Mouse (Mus musculus) stomach, postnatal 0 days (tissue): ENCODE measurements at regions not wholly inside any gene's neighbourhood (a gene's known extent, or its start where the extent isn't known, plus 50 kb on each side); places are given as distances from the start of the nearest gene placed in this dataset.

Experiments used
- CTCF ChIP-seq: IDR thresholded peaks from 2 replicates; pipeline ENCODE4 v1.5.1; 2016; ENCODE audit warnings: antibody characterized with exemption, low read depth, mild to moderate bottlenecking, moderate library complexity
- EP300 ChIP-seq: optimal IDR thresholded peaks from 2 replicates; pipeline ENCODE3; 2016; ENCODE audit warnings: antibody characterized with exemption

DNA sequence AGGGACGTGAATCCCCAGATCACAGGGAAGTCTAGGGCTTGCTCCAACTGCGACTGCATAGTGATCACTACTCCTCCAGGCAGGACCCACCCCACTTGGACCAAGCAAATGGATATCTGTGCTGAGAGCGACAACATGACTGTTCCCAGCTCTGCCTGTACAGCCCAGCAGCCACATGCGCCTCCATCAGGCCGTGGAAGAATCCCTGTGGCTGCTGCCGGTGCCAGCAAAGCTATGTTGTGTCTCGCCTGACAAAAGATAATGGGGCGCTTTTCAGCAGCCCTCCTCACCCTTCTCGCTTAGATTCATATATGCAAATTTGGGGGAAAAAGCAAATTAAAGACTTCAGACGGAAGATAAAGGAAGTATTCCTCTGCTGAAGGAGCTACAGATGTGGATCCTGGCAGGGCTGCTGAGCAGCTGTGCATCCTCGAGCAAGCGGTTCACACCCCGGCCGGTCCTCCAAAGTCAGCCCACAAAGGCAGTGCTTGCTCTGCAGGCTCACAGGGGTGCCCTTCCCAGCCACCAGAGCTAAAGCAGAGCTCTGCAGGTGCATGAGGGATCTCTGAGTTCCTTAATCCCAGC, 418.5 kb downstream of the Ajap1 start:
- no peak for TF ChIP-seq CTCF
- no peak for TF ChIP-seq EP300
